Mouse (Mus musculus) brown adipose tissue, adult 24 weeks (tissue): ENCODE data around the gene Cped1. TPM values are rescaled to one million over a fixed set of nuclear protein-coding genes. Genes with fewer than 3 reads are reported as not detected.
"Not testable (repeated sequence)": the region's sequence is repeated elsewhere in the genome, so short reads cannot be mapped to it uniquely, and the experiment has no call there.

Experiments used
- H3K27ac ChIP-seq: fragments of 200-500 bp; replicated peaks from 2 replicates; pipeline ENCODE4 v1.5.1; 2012; ENCODE audit warnings: low read depth, mild to moderate bottlenecking, low read length
- H3K4me1 ChIP-seq: fragments of 200-500 bp; 2 replicates; pipeline ENCODE4 v1.6.1; 2012; ENCODE audit warnings: low read length, mixed read lengths; ENCODE audit not compliant: control insufficient read depth, insufficient read depth, insufficient read length
- H3K4me3 ChIP-seq: fragments of 200-500 bp; 2 replicates; pipeline ENCODE4 v1.5.1; 2012; ENCODE audit warnings: low read depth, mild to moderate bottlenecking, low read length, moderate library complexity; ENCODE audit not compliant: insufficient read depth
- polyA plus RNA-seq: library from polyadenylated mRNA; stranded (reverse); fragments of >200 nt; gene quantifications from 2 replicates; pipeline ENCODE4 v1.2.4, GENCODE M21; 2012; ENCODE audit not compliant: missing spikeins, insufficient read depth, insufficient read length

Gene Cped1
- polyA plus RNA-seq, 1 experiment: 39.6 TPM

DNA sequence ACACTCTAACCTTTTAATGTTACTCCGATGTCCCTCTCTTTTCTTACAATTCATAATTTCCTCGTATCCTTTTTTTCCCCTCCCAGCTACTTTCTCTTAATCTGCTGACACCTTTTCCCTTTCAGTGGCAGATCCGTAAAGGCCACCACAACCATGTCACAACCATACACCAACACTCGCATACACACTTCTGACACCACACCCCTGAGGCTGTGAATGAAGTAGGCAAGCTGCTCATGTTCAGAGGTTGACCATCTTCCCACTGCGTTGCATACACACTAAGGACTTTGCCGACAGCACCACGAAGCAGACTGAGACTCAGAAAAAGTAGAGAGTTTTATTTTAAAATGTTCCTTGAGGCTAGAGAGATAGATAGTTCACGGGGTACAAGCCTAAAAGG lies 235.4 kb downstream of the Cped1 start:
- no peak overlapping the region for H3K27ac ChIP-seq
- H3K4me3 ChIP-seq: no peak overlapping the region

DNA sequence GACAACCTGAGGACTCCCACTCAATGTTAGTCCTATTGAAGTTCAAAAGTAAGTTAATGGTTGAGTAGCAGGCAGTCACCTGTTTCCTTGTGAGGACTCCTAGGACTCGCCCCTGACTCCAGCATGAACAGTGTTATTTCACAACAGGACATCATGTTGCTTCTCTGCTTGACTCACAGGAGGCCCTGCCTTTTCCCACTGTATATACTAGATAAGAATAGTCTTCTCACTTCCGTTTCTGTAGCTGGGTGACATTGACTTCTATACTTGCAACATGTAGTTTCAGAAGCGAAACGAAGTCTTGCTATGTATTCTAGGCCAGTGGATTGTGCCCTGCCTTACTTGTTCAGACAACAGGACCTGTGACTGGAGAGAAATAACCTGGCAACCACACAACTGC lies 236.4 kb downstream of the Cped1 start:
- Histone ChIP-seq H3K4me3 (no peak overlapping the region), H3K27ac (no peak overlapping the region), H3K4me1 (no peaks in the 10 kb centered on the region)

More for the DNA sequence above, 235.4 kb downstream of the Cped1 start:
- no peaks in the 10 kb centered on the region for H3K4me1 ChIP-seq

DNA sequence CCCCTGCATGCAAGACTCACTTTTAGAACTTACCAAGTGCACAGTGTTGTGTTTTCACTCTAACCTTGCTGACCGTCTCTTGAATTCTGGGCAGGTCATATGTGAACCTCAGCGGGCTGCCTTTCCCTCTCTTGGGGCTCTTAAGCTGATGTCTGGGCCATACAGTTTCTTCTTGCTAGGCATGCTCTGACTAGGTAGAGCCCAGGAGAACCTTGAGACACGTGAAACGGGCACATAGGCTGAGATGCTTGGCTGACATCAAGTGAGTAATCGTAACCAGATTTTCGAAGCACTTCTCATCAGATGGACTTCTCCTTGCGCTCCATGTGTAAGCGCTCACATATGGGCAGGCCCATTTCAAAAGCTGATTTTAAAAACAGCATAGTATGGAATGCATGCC lies 237.2 kb downstream of the Cped1 start:
- H3K4me1 ChIP-seq: no peaks in the 10 kb centered on the region
- no peak overlapping the region for H3K4me3 ChIP-seq
- H3K27ac ChIP-seq: no peak overlapping the region

DNA sequence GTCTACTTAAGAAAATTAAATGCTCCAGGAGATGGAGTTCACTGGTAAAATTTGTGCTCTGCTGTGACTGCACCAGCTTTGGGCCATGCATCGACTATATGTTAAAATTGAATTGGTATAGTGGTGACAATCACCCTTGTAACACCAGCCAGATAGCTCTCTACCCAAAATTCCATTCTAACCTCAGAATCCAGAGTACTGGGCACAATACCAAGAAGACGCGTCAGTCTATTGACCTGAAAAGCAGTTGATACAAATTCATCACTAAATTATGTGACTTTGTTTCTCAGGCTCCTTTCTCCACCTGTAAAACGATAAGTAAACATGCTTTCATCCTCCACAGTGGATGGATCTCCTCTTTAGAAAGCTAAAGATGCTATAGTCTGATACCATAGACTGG lies 238.6 kb downstream of the Cped1 start:
- H3K4me3 ChIP-seq: no peak overlapping the region

DNA sequence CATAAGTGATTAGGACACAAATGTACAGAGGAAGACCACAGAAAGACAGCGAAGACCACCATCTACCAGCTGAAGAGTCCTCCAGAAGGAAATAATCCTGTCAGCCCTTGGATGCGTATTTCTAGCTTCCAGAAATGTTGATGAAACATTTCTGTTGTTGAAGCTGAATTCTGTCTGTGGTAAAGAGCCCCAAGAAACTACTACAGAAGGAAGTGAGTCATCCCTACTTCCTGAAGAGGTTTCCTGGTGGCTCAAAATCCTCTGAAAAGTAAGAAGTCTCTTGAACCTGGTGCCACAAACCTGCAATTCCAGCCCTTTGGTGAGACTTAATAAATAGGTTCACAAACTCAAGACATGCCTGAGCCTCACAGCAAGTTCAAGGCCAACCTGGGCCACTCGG lies 245.5 kb downstream of the Cped1 start:
- no peak overlapping the region for H3K27ac ChIP-seq
- no peak overlapping the region for H3K4me3 ChIP-seq
- H3K4me1 ChIP-seq: peaks cover 2% of the 10 kb centered on the region; the same call in 1 of the 2 replicates

More for the DNA sequence above, 238.6 kb downstream of the Cped1 start:
- no peaks in the 10 kb centered on the region for H3K4me1 ChIP-seq
- H3K27ac ChIP-seq: no peak overlapping the region

GRCm38 (mm10) chr6:22233517-22233916 lies 247.8 kb downstream of the Cped1 start:
- Histone ChIP-seq H3K4me1 (peaks cover 2% of the 10 kb centered on the region; the same call in 1 of the 2 replicates), H3K27ac (no peak overlapping the region), H3K4me3 (no peak overlapping the region)

GRCm38 (mm10) chr6:22235133-22235532 lies 249.4 kb downstream of the Cped1 start:
- Histone ChIP-seq H3K4me3 (no peak overlapping the region), H3K27ac (no peak overlapping the region), H3K4me1 (peaks cover 2% of the 10 kb centered on the region; the same call in 1 of the 2 replicates)

DNA sequence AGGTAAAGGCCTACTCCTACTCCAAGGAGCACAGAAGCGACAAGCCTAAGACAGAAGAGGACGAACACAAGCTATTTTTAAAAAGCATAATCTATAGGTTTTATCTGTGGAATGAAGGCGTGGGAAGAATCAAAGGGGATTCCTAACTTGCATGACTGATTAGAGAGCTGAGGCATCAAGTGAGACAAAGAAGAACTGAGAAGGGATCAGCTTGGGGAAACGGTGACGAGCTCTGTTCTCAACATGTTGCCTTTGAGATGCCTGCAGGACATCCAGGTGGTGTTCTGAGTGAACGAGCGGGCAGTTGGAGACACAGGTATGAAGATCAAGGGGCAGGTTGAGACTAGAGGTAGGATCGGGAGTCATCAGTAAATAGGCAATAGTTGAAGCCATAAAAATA lies 257.6 kb downstream of the Cped1 start:
- Histone ChIP-seq H3K4me1 (no peaks in the 10 kb centered on the region), H3K27ac (no peak overlapping the region), H3K4me3 (no peak overlapping the region)

DNA sequence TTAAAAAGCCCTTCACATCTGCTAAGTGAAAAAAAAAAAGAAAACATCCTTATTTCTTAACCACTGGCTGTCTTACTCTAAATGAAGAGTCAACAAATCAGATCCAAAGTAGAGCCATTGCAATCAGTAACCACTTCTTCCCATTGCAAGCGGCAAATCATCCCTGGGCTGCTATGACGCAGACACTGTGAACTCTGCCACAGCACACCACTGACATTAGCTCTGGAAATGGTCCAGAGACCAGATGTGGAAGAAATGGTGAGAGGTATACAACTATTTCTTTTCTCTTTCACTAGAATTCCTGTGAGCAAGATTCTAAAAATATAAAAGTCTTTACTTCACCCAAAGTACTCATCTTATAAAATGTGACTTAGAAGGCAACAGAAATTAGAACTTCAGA lies 261.0 kb downstream of the Cped1 start:
- Histone ChIP-seq H3K27ac (no peak overlapping the region), H3K4me1 (no peaks in the 10 kb centered on the region), H3K4me3 (no peak overlapping the region)

DNA sequence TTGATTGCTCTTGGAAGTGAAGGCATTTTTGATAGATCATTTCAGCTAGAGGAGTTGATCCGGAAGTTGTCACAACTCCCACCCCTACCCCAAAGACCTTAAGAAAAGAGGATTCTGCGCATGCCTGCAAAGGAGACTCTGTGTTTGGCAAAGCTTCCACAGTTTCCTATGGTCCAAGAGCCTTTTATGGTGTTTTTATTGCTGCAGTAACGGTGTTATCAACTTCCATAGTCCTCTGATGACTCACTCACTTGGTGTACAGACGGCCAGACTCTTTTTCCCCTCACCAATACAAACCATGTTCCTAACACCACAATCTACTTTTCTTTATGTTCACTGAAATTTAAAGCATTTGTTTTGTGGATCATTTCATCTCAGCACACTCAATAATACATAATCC lies 273.1 kb downstream of the Cped1 start:
- no peak overlapping the region for H3K4me3 ChIP-seq
- no peak overlapping the region for H3K27ac ChIP-seq

GRCm38 (mm10) chr6:22262519-22262918 lies 276.8 kb downstream of the Cped1 start:
- Histone ChIP-seq H3K4me3 (no peak overlapping the region), H3K27ac (no peak overlapping the region), H3K4me1 (no peaks in the 10 kb centered on the region)

More for the DNA sequence above, 273.1 kb downstream of the Cped1 start:
- H3K4me1 ChIP-seq: no peaks in the 10 kb centered on the region

DNA sequence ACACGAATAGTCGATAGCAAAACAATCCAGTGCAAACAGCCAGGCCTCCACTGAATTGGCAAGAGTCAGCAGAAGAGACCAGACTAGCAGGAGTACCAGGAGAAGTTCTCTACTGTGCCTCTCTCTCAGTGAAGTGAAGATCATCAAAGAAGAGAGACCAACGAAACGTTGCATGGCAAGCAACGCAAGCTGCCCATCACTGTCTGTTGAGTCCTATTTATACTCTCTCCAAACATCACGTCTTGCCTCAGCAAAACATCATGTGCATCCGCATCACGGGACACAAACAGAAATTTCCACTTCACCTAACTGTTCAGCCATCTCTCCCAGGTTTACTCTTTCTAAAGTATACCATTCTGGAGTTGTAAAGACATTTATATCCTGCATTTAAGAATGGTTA lies 278.4 kb downstream of the Cped1 start:
- H3K4me3 ChIP-seq, H3K27ac ChIP-seq, H3K4me1 ChIP-seq: not testable (repeated sequence)

GRCm38 (mm10) chr6:22266018-22266417 lies 280.3 kb downstream of the Cped1 start:
- no peaks in the 10 kb centered on the region for H3K4me1 ChIP-seq
- no peak overlapping the region for H3K27ac ChIP-seq
- H3K4me3 ChIP-seq: no peak overlapping the region

DNA sequence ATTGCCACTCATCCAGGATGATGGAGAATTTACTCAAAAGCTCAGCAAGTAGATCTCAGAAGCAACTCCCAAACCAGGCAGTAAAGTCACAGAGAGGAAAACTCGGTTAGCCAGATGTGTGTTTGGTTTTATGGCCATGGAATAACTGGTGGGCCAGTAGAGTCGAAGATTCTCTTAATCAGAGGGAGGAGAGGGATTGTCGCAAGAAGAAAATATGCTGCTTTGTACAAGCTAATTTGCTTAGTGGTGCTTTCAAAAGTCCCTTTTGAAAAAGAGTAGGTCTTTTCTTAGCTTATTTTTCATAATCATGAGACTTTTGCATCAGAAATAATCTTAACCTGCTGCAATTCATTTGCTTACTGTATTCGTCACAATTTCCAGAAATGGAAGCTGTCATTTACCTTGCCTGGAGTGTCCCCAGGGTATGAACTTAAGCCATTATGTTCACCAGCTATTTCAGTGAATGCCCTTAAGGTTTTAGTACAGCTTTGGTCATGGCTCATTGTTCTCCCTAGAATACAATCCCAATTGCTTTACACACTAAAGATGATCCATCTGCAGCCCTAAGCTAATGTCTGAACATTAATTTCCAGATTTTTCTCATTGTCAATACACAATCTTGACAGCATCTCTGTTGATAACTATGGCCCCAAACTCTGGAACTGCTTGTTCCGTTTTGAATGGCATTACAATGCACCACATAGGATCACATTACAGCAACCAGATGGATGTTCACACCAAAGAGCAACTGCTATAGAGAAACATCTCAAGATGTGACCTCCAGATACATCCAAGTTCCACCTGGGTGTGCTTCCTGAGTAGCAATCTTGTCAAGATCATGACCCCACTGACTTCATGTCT lies 282.3 kb downstream of the Cped1 start:
- Histone ChIP-seq H3K4me3 (no peak overlapping the region), H3K27ac (no peak overlapping the region), H3K4me1 (no peaks in the 10 kb centered on the region)

- Histone ChIP-seq H3K4me3 (no peak overlapping the region), H3K27ac (no peak overlapping the region), H3K4me1 (no peaks in the 10 kb centered on the region)
These were observed 283.0 kb downstream of the Cped1 start for GRCm38 (mm10) chr6:22268677-22269076.

GRCm38 (mm10) chr6:22269840-22270521 lies 284.3 kb downstream of the Cped1 start:
- Histone ChIP-seq H3K27ac (no peak overlapping the region), H3K4me3 (no peak overlapping the region), H3K4me1 (no peaks in the 10 kb centered on the region)
